Mouse (Mus musculus) lung, postnatal 0 days (tissue): ENCODE results near the gene Cdc25a.

Source experiments
- CTCF ChIP-seq: IDR thresholded peaks from 2 replicates; pipeline ENCODE4 v1.5.1; 2016; ENCODE audit warnings: antibody characterized with exemption, mild to moderate bottlenecking
- EP300 ChIP-seq: IDR thresholded peaks from 2 replicates; pipeline ENCODE4 v1.6.1; 2016; ENCODE audit warnings: antibody characterized with exemption, mild to moderate bottlenecking, control low read depth

- TF ChIP-seq CTCF (peak; percentile 69), EP300 (peak; percentile 43; the same call in 1 of the 2 replicates)
These were observed at the start of gene Cdc25a for GRCm38 (mm10) chr9:109874797-109875691.
